20 mouse cellular contexts compared by ENCODE assay signal in the genomic region with DNA sequence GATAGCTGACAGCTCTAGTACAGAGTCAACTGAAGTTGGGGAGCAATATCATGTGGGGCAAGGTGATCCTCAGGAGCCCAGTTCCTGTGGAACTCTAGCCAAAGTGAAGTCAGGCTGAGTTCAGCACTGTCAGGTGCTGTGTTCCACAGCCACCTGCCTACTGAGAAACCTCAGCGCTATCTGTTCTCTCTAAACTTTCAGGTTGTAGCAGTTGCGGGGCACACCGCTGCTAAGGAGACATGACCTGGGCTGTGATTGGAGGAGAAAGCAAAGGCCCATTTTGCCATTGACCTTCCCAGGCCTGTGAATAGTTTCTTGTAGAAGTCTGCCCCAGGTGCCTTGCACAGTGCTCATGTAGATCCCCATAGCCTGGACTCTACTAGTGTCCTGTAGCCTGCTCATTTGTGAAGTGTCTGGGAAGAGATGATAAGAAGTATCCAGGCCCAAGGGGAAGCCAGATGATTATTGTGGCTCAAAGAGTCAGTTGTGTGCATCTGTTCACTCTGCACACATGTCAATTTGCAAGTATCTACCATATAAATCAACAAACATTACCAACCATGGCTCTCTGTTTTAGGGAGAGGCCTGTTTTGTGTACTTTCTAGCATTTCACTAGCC. TPM values are rescaled to one million over a fixed set of nuclear protein-coding genes. Genes with fewer than 3 reads are reported as not detected.
"Had no signal": no experiment of that assay in that cellular context is flagged by ENCODE, and none has a peak within 500 bp of the region (broad histone marks: within the 10 kb centered on the region; RNA-seq: fewer than 3 reads in every experiment).

No protein-coding gene starts in this region.

RNA-seq across cellular contexts. Expression of gene Ccr1l1, which starts 2.8 kb away (rescaled TPM):
- total RNA-seq: layer of hippocampus, adult 2 months; layer of hippocampus, postnatal 25 days; left cerebral cortex, adult 18-20 months; left cerebral cortex, postnatal 25 days; midbrain, postnatal 0 days had no signal
- polyA plus RNA-seq: intestine, postnatal 0 days; kidney, embryonic 14.5 days; kidney, postnatal 0 days; large intestine, adult 2 months; limb, embryonic 10.5 days; limb, embryonic 13.5 days; lung, adult 2 months; lung, embryonic 16.5 days; midbrain, embryonic 11.5 days; midbrain, embryonic 14.5 days; midbrain, postnatal 0 days; neural tube, embryonic 11.5 days; neural tube, embryonic 14.5 days; stomach, embryonic 14.5 days; stomach, postnatal 0 days; thymus, adult 2 months had no signal

RNA-seq across cellular contexts. Expression of gene Ccr1, which starts 12.5 kb away (rescaled TPM):
- total RNA-seq: left cerebral cortex, adult 18-20 months had no signal

RNA-seq across cellular contexts. Expression of gene Ccr3, which starts 40.8 kb away (rescaled TPM):
- total RNA-seq: layer of hippocampus, adult 2 months; layer of hippocampus, postnatal 25 days; left cerebral cortex, adult 18-20 months; left cerebral cortex, postnatal 25 days; midbrain, postnatal 0 days had no signal
- polyA plus RNA-seq: kidney, embryonic 14.5 days; kidney, postnatal 0 days; limb, embryonic 10.5 days; midbrain, embryonic 11.5 days; midbrain, embryonic 14.5 days; midbrain, postnatal 0 days; neural tube, embryonic 11.5 days; neural tube, embryonic 14.5 days had no signal
